Mouse (Mus musculus) thymus, postnatal 0 days (tissue): ENCODE results near the gene Frat2. TPM values are rescaled to one million over a fixed set of nuclear protein-coding genes. Genes with fewer than 3 reads are reported as not detected.

ENCODE experiments used
- polyA plus RNA-seq: library from polyadenylated mRNA; unstranded; fragments of >200 nt; fragmentation: Nextera tagmentation; extraction: Ambion mirVana; gene quantifications from 2 replicates; pipeline ENCODE4 v1.2.1, GENCODE M21; 2015

Frat2 gene
- polyA plus RNA-seq, 1 experiment from 2014 or later: 16.0 TPM

Other genes starting within 250 kb of the Frat2 start
- gene Slit1, start 104.5 kb downstream of the Frat2 start, polyA plus RNA-seq: 0.17 and 0.29 TPM in 2 replicates
- gene Arhgap19, start 46.1 kb downstream of the Frat2 start, polyA plus RNA-seq: 25.3 and 27.0 TPM in 2 replicates
- 18.6 and 21.3 TPM in 2 replicates for gene Frat1, start 18.2 kb downstream of the Frat2 start, polyA plus RNA-seq
- 11.3 and 12.4 TPM in 2 replicates for gene Rrp12, start 48.0 kb upstream of the Frat2 start, polyA plus RNA-seq
- 251 and 275 TPM in 2 replicates for gene Pgam1, start 63.8 kb upstream of the Frat2 start, polyA plus RNA-seq
- gene Exosc1, start 85.3 kb upstream of the Frat2 start, polyA plus RNA-seq: 86.9 and 90.8 TPM in 2 replicates
- 67.3 and 67.8 TPM in 2 replicates for gene Zdhhc16, start 85.3 kb upstream of the Frat2 start, polyA plus RNA-seq
- gene Mms19, start 133.0 kb upstream of the Frat2 start, polyA plus RNA-seq: 28.0 and 31.2 TPM in 2 replicates
- 15.4 and 16.0 TPM in 2 replicates for gene Ubtd1, start 133.6 kb upstream of the Frat2 start, polyA plus RNA-seq
- gene Ankrd2, start 187.9 kb upstream of the Frat2 start, polyA plus RNA-seq: 0.21 TPM in 1 of 2 replicates, not detected in the other
- 0.77 and 1.4 TPM in 2 replicates for gene Hoga1, start 197.5 kb upstream of the Frat2 start, polyA plus RNA-seq
- gene 4933411K16Rik, start 204.1 kb upstream of the Frat2 start, polyA plus RNA-seq: not detected in 2 replicates
- gene Morn4, start 238.2 kb upstream of the Frat2 start, polyA plus RNA-seq: 1.8 and 2.2 TPM in 2 replicates
- gene Pi4k2a, start 242.3 kb upstream of the Frat2 start, polyA plus RNA-seq: 20.1 and 23.3 TPM in 2 replicates